Mouse (Mus musculus): ENCODE measurements around the gene Car6. TPM values are rescaled to one million over a fixed set of nuclear protein-coding genes. Genes with fewer than 3 reads are reported as not detected.
A peak's percentile ranks its signal among the peaks of the same experiment; 100 is the strongest.

The Car6 gene
- polyA plus RNA-seq, 1 experiment from 2014 or later: not detected

- Histone ChIP-seq H3K9ac (no peak overlapping the region), H3K4me1 (replicated peaks) (peaks cover 8% of the 10 kb centered on the region; the same call in 1 of the 2 replicates), H3K9me3 (replicated peaks) (no peaks in the 10 kb centered on the region), H3K27me3 (no peaks in the 10 kb centered on the region), H3K4me2 (no peak overlapping the region), H3K36me3 (replicated peaks) (no peaks in the 10 kb centered on the region), H3K4me3 (replicated peaks) (no peak overlapping the region), H3K27ac (replicated peaks) (no peak overlapping the region)
- WGBS (ENCODE audit: insufficient replicate concordance): 69% methylated on average over 4 of the region's 4 CpGs
- ATAC-seq (ENCODE audit: insufficient read depth): no peak
Observed at GRCm38 (mm10) chr4:150155301-150155700, 45.8 kb downstream of the Car6 start.

GRCm38 (mm10) chr4:150152483-150152882 lies 48.6 kb downstream of the Car6 start:
- Histone ChIP-seq H3K9me3 (replicated peaks) (no peaks in the 10 kb centered on the region), H3K4me3 (replicated peaks) (no peak overlapping the region), H3K4me2 (no peak overlapping the region), H3K36me3 (replicated peaks) (no peaks in the 10 kb centered on the region), H3K27ac (replicated peaks) (no peak overlapping the region), H3K27me3 (no peaks in the 10 kb centered on the region), H3K4me1 (replicated peaks) (peaks cover 8% of the 10 kb centered on the region; the same call in 1 of the 2 replicates), H3K9ac (no peak overlapping the region)
- ATAC-seq (ENCODE audit: insufficient read depth): peak; percentile 77
- WGBS (ENCODE audit: insufficient replicate concordance): 38% methylated on average over 8 of the region's 8 CpGs

GRCm38 (mm10) chr4:150151045-150151444 lies 50.1 kb downstream of the Car6 start:
- Histone ChIP-seq H3K4me1 (replicated peaks) (peaks cover 8% of the 10 kb centered on the region; the same call in 1 of the 2 replicates), H3K4me3 (replicated peaks) (no peak overlapping the region), H3K4me2 (no peak overlapping the region), H3K9me3 (replicated peaks) (no peaks in the 10 kb centered on the region), H3K36me3 (replicated peaks) (no peaks in the 10 kb centered on the region), H3K9ac (no peak overlapping the region), H3K27me3 (no peaks in the 10 kb centered on the region), H3K27ac (replicated peaks) (no peak overlapping the region)
- 73% methylated on average over 7 of the region's 7 CpGs for WGBS (ENCODE audit: insufficient replicate concordance)
- ATAC-seq (ENCODE audit: insufficient read depth): no peak

DNA sequence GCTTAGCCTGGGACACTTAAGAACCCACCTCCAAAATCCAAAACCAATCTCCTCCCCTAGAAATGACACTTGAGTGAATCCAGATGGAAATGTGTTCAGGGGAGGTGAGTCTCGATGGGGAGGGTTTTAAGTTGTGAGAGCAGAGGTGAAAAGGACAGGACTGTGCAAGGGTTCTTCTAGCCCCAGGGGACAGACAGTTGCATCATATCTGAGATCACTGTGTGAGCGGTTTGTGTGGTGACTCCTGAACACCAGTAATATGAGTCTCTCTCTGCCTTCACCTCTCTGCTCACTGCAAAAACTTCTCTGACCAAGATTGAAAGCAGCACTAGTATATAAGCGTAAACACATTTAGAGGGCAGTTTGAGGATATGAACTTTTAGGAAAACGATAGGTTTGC lies 54.8 kb downstream of the Car6 start:
- WGBS (ENCODE audit: insufficient replicate concordance): 63% methylated on average over 4 of the region's 4 CpGs
- H3K27ac ChIP-seq (replicated peaks): no peak overlapping the region
- no peak for ATAC-seq (ENCODE audit: insufficient read depth)

DNA sequence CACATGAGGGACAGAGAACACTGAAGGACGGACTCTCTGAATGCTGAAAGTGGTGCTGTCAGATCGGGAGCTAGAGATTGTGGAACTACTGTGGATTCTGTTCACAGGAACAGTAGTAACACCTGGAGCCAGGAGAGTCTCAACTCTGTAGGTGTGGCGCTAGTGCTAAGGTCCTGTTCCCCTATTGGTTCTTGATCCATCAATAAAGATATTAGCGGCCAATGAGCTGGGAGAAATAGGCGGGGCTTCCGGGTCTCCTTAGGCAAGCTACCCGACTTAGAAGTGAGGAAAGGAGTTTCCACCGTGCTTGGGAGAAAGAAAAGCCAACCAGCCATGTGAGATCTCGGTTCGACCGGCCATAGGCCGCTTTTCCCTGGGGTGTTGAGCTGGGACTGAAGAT lies 56.9 kb downstream of the Car6 start:
- 35% methylated on average over 12 of the region's 12 CpGs for WGBS (ENCODE audit: insufficient replicate concordance)
- ATAC-seq (ENCODE audit: insufficient read depth): no peak
- no peak overlapping the region for H3K9ac ChIP-seq
- no peaks in the 10 kb centered on the region for H3K4me1 ChIP-seq (replicated peaks)
- no peaks in the 10 kb centered on the region for H3K36me3 ChIP-seq (replicated peaks)
- no peak overlapping the region for H3K4me3 ChIP-seq (replicated peaks)
- H3K27me3 ChIP-seq: no peaks in the 10 kb centered on the region
- H3K4me2 ChIP-seq: no peak overlapping the region
- no peak overlapping the region for H3K27ac ChIP-seq (replicated peaks)
- H3K9me3 ChIP-seq (replicated peaks): no peaks in the 10 kb centered on the region

More for the DNA sequence above, 54.8 kb downstream of the Car6 start:
- Histone ChIP-seq H3K4me1 (replicated peaks) (no peaks in the 10 kb centered on the region), H3K27me3 (no peaks in the 10 kb centered on the region), H3K4me3 (replicated peaks) (no peak overlapping the region), H3K9ac (no peak overlapping the region), H3K9me3 (replicated peaks) (no peaks in the 10 kb centered on the region), H3K4me2 (no peak overlapping the region), H3K36me3 (replicated peaks) (no peaks in the 10 kb centered on the region)

DNA sequence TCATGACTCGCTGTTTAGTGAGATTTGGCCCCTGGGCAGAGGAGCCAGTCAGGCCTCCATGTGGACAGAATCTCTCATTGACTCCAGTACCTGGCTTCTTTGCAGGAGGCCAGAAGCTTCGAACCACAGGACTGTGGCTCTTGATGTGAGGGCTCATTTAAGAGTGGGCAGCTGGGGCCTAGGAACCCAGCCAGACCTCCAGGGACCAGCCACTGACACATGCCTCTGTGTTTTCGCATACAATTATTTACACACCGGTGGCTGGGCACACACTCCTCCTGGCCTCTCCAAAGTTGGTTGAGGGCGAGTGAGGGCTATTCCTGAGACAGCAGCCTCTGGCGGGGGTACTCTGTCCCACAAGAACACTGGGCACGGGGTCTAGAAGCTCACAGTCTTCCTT lies 60.8 kb downstream of the Car6 start:
- peaks cover 12% of the 10 kb centered on the region for H3K4me1 ChIP-seq (replicated peaks)
- no peaks in the 10 kb centered on the region for H3K36me3 ChIP-seq (replicated peaks)
- no peaks in the 10 kb centered on the region for H3K27me3 ChIP-seq
- 78% methylated on average over 7 of the region's 7 CpGs for WGBS (ENCODE audit: insufficient replicate concordance)
- ATAC-seq (ENCODE audit: insufficient read depth): no peak
- no peak overlapping the region for H3K27ac ChIP-seq (replicated peaks)
- H3K4me2 ChIP-seq: no peak overlapping the region
- H3K9me3 ChIP-seq (replicated peaks): no peaks in the 10 kb centered on the region
- H3K9ac ChIP-seq: no peak overlapping the region
- no peak overlapping the region for H3K4me3 ChIP-seq (replicated peaks)

DNA sequence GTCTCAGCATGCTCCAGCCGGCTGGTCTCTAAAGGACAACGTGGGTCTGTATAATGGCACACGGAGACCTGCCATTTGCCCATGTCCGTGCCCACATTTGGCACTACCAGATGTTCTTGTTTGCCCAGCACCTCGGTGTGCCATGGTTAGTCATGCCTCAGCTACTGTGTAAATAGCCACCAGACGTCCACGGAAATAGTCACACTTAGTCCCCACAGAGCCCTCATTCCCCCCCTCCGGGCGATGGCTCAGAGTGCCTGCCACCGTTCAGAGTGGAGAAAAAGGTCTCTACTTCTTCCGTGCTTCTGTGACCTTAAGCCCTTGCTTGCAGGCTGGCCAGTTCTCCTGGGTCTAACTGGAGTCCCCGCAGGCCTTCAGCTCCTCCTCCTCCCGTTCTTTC lies 62.0 kb downstream of the Car6 start:
- no peaks in the 10 kb centered on the region for H3K9me3 ChIP-seq (replicated peaks)
- no peaks in the 10 kb centered on the region for H3K27me3 ChIP-seq
- no peak overlapping the region for H3K4me3 ChIP-seq (replicated peaks)
- WGBS (ENCODE audit: insufficient replicate concordance): 67% methylated on average over 13 of the region's 13 CpGs
- H3K4me1 ChIP-seq (replicated peaks): peaks cover 12% of the 10 kb centered on the region
- H3K27ac ChIP-seq (replicated peaks): no peak overlapping the region
- no peak overlapping the region for H3K9ac ChIP-seq
- no peaks in the 10 kb centered on the region for H3K36me3 ChIP-seq (replicated peaks)
- H3K4me2 ChIP-seq: no peak overlapping the region
- no peak for ATAC-seq (ENCODE audit: insufficient read depth)

- WGBS (ENCODE audit: insufficient replicate concordance): 24% methylated on average over 9 of the region's 9 CpGs
- Histone ChIP-seq H3K4me3 (replicated peaks) (0 out of 2 replicates have a peak overlapping the region, but pooled peaks have one; percentile 12), H3K9ac (no peak overlapping the region)
Observed at GRCm38 (mm10) chr4:150138084-150138543, 63.0 kb downstream of the Car6 start.

DNA sequence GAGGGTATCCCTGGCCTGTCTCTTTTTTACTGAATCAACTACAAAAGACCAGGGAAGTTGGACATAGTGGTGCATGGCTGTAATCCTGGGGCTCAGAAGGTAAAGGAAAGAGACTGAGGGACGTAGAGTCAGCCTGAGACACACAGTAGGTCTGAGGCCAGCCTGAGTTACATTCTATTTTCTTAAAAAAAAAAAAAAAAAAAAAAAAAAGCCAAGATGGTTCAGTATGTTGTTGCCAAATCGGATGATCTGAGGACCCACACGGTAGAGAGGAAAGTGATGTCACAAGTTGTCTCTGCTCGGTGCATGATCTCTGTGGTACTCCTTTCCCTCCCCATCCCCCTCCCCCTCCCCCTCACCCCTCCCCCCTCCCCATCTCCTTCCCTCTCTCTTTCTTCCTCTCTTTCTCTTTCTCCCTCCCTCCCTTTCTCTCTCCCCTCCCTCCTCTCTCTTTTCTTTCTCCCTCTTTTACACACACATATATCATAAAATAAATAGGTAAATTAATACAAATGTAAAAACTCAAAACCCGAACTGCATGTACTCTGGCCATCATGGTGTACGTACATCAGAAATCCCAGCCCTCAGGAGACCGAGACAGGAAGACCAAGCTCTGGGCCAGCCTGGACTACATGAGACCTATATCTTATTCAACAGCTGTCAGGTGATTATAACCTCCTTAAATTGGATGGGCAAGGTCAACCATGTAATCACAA lies 63.6 kb downstream of the Car6 start:
- no peak for ATAC-seq (ENCODE audit: insufficient read depth)
- H3K9me3 ChIP-seq (replicated peaks): no peaks in the 10 kb centered on the region
- peaks cover 21% of the 10 kb centered on the region for H3K4me1 ChIP-seq (replicated peaks)
- no peak overlapping the region for H3K4me3 ChIP-seq (replicated peaks)
- no peaks in the 10 kb centered on the region for H3K27me3 ChIP-seq
- H3K36me3 ChIP-seq (replicated peaks): no peaks in the 10 kb centered on the region
- H3K9ac ChIP-seq: no peak overlapping the region
- H3K27ac ChIP-seq (replicated peaks): no peak overlapping the region
- WGBS (ENCODE audit: insufficient replicate concordance): 69% methylated on average over 7 of the region's 7 CpGs
- H3K4me2 ChIP-seq: peak overlapping the region; percentile 52

More at GRCm38 (mm10) chr4:150138084-150138543, 63.0 kb downstream of the Car6 start:
- H3K27ac ChIP-seq (replicated peaks): no peak overlapping the region
- H3K27me3 ChIP-seq: no peaks in the 10 kb centered on the region
- H3K36me3 ChIP-seq (replicated peaks): no peaks in the 10 kb centered on the region
- peaks cover 15% of the 10 kb centered on the region for H3K4me1 ChIP-seq (replicated peaks)
- ATAC-seq (ENCODE audit: insufficient read depth): peak; percentile 60; the same call in 1 of the 2 replicates
- no peaks in the 10 kb centered on the region for H3K9me3 ChIP-seq (replicated peaks)
- H3K4me2 ChIP-seq: peak overlapping the region; percentile 52

Other genes with a start within 250 kb of the Car6 start
- 0.61 and 0.77 TPM in 2 replicates for gene Spsb1, start 246.3 kb downstream of the Car6 start, polyA plus RNA-seq (2015; fragmentation: Nextera tagmentation; extraction: Ambion mirVana)
- 16.9 and 21.5 TPM in 2 replicates for gene H6pd, start 192.3 kb downstream of the Car6 start, polyA plus RNA-seq (2015; fragmentation: Nextera tagmentation; extraction: Ambion mirVana)
- 0.31 and 0.44 TPM in 2 replicates for gene Gpr157, start 114.0 kb downstream of the Car6 start, polyA plus RNA-seq (2015; fragmentation: Nextera tagmentation; extraction: Ambion mirVana)
- 0.21 and 0.30 TPM in 2 replicates for gene Slc2a5, start 82.0 kb downstream of the Car6 start, polyA plus RNA-seq (2015; fragmentation: Nextera tagmentation; extraction: Ambion mirVana)
- gene Slc2a7, start 52.4 kb downstream of the Car6 start, polyA plus RNA-seq (2015; fragmentation: Nextera tagmentation; extraction: Ambion mirVana): 0.10 TPM in 1 of 2 replicates, not detected in the other
- gene Eno1, start 35.4 kb upstream of the Car6 start, polyA plus RNA-seq (2015; fragmentation: Nextera tagmentation; extraction: Ambion mirVana): 557 and 577 TPM in 2 replicates
- 5.3 and 6.8 TPM in 2 replicates for gene Rere, start 80.3 kb upstream of the Car6 start, polyA plus RNA-seq (2015; fragmentation: Nextera tagmentation; extraction: Ambion mirVana)

Data from liver, embryonic 15.5 days (tissue).